Comparison of ENCODE assay signal across 27 mouse cellular contexts in genomic region chr2:103480871-103481270, GRCm38 (mm10). TPM values are rescaled to one million over a fixed set of nuclear protein-coding genes. Genes with fewer than 3 reads are reported as not detected.
DNase-seq lines count a peak whose midpoint lies in the region; ATAC-seq and TF ChIP-seq lines count a peak whose summit lies in the region.
"Had no signal": no experiment of that assay in that cellular context is flagged by ENCODE, and none has a peak within 500 bp of the region (broad histone marks: within the 10 kb centered on the region; RNA-seq: fewer than 3 reads in every experiment).

No protein-coding gene starts in this region.

- H3K4me2 ChIP-seq in heart, embryonic 12.5 days = peak overlapping the region; percentile 3; the same call in 1 of the 2 replicates
- peak overlapping the region; percentile 55 for H3K4me2 ChIP-seq in liver, embryonic 11.5 days
- peak overlapping the region; percentile 89 for H3K4me2 ChIP-seq in liver, embryonic 16.5 days (ENCODE audit: low read depth, low read length)
- H3K4me2 ChIP-seq: embryonic facial prominence, embryonic 12.5 days; forebrain, embryonic 12.5 days; hindbrain, embryonic 13.5 days; stomach, embryonic 15.5 days had no signal

- no peak for DNase-seq in heart, adult 9 months (ENCODE audit: low spot score in 2 of 2)
- peak; percentile 18 for DNase-seq in MEL (ENCODE audit: low read depth, low spot score)
- no peak for DNase-seq in liver, embryonic 11.5 days (ENCODE audit: low spot score)
- no peak for DNase-seq in retina, postnatal 1 day
- DNase-seq in adrenal gland, adult 8-10 months = no peak
- DNase-seq: adrenal gland, postnatal 10 days; B cell, adult 2 months; cerebellum, adult 11-12 months; cerebellum, adult 9-11 months; embryo, embryonic 11 days; forebrain, postnatal 0 days; gastrocnemius, postnatal 14 days; heart, postnatal 4 days; kidney, postnatal 14 days; lung, adult 18-20 months; lung, postnatal 4 days; midbrain, embryonic 14.5 days; right cerebral cortex, postnatal 25 days; thymus, postnatal 14 days had no signal

- ATAC-seq in heart, embryonic 12.5 days (ENCODE audit: insufficient number of reproducible peaks, low FRiP score) = no peak
- no peak for ATAC-seq in liver, embryonic 11.5 days (replicated peaks; ENCODE audit: low FRiP score)
- no peak for ATAC-seq in liver, embryonic 16.5 days (ENCODE audit: low read depth)
- ATAC-seq: forebrain, postnatal 0 days; intestine, embryonic 16.5 days; lung, postnatal 0 days had no signal

- TF ChIP-seq RAD21 in MEL (IDR thresholded peaks at IDR 0.05; ENCODE audit: low read depth, low read length) = no peak

- 83% methylated on average over 4 of the region's 4 CpGs for WGBS in heart, embryonic 12.5 days
- WGBS in liver, embryonic 11.5 days = 92% methylated on average over 4 of the region's 4 CpGs
- 73% methylated on average over 4 of the region's 4 CpGs for WGBS in liver, embryonic 16.5 days (ENCODE audit: insufficient replicate concordance)

- no peaks in the 10 kb centered on the region for H3K9me3 ChIP-seq in heart, embryonic 12.5 days (replicated peaks)
- no peaks in the 10 kb centered on the region for H3K9me3 ChIP-seq in MEL (replicated peaks; ENCODE audit: insufficient read depth, low read length)
- no peaks in the 10 kb centered on the region for H3K9me3 ChIP-seq in liver, embryonic 11.5 days (ENCODE audit: control insufficient read depth, low read length)
- no peaks in the 10 kb centered on the region for H3K9me3 ChIP-seq in liver, embryonic 16.5 days (replicated peaks; ENCODE audit: control insufficient read depth, low read length)
- H3K9me3 ChIP-seq: embryonic facial prominence, embryonic 12.5 days; forebrain, embryonic 12.5 days; hindbrain, embryonic 13.5 days; stomach, embryonic 15.5 days had no signal

- no peak overlapping the region for H3K4me3 ChIP-seq in heart, embryonic 12.5 days
- no peak overlapping the region; a peak in 1 of 4 replicates for H3K4me3 ChIP-seq in MEL (ENCODE audit: control insufficient read depth in 1 of 2, insufficient read depth in 1 of 2, low read depth in 2 of 2, low read length in 2 of 2)
- H3K4me3 ChIP-seq in liver, embryonic 11.5 days (ENCODE audit: low read depth, low read length) = no peak overlapping the region
- H3K4me3 ChIP-seq in liver, embryonic 16.5 days (ENCODE audit: low read depth, low read length) = peak overlapping the region; percentile 78
- H3K4me3 ChIP-seq: embryonic facial prominence, embryonic 12.5 days; forebrain, embryonic 12.5 days; hindbrain, embryonic 13.5 days; stomach, embryonic 15.5 days had no signal

- H3K27ac ChIP-seq in heart, embryonic 12.5 days (ENCODE audit: poor library complexity, severe bottlenecking) = no peak overlapping the region
- peak overlapping the region; percentile 96 for H3K27ac ChIP-seq in MEL (ENCODE audit: control insufficient read depth, low read depth, low read length)
- peak overlapping the region; percentile 85 for H3K27ac ChIP-seq in liver, embryonic 11.5 days (ENCODE audit: low read depth, low read length)
- peak overlapping the region; percentile 89 for H3K27ac ChIP-seq in liver, embryonic 16.5 days (ENCODE audit: low read length)
- H3K27ac ChIP-seq: embryonic facial prominence, embryonic 12.5 days; forebrain, embryonic 12.5 days; hindbrain, embryonic 13.5 days; stomach, embryonic 15.5 days had no signal

- peaks cover under 1% of the 10 kb centered on the region; the same call in 1 of the 2 replicates for H3K36me3 ChIP-seq in heart, embryonic 12.5 days
- peaks cover 10 to 32% of the 10 kb centered on the region in 2 experiments for H3K36me3 ChIP-seq in MEL (ENCODE audit: control insufficient read depth in 1 of 2, insufficient read depth in 2 of 2, low read length in 2 of 2)
- no peaks in the 10 kb centered on the region for H3K36me3 ChIP-seq in liver, embryonic 11.5 days (ENCODE audit: control insufficient read depth, insufficient read depth, low read length)
- peaks cover 8% of the 10 kb centered on the region for H3K36me3 ChIP-seq in liver, embryonic 16.5 days (ENCODE audit: control insufficient read depth, insufficient read depth)
- H3K36me3 ChIP-seq: embryonic facial prominence, embryonic 12.5 days; forebrain, embryonic 12.5 days; stomach, embryonic 15.5 days had no signal

- H3K4me1 ChIP-seq in heart, embryonic 12.5 days (replicated peaks) = peaks cover 32% of the 10 kb centered on the region
- peaks cover 33 to 38% of the 10 kb centered on the region in 2 experiments for H3K4me1 ChIP-seq in MEL (ENCODE audit: control insufficient read depth in 1 of 2, insufficient read depth in 2 of 2, low read length in 2 of 2)
- peaks cover 53% of the 10 kb centered on the region for H3K4me1 ChIP-seq in liver, embryonic 11.5 days (replicated peaks; ENCODE audit: control insufficient read depth, insufficient read depth, low read length)
- H3K4me1 ChIP-seq in liver, embryonic 16.5 days (ENCODE audit: control insufficient read depth, low read depth, low read length) = peaks cover 53% of the 10 kb centered on the region

- no peaks in the 10 kb centered on the region for H3K27me3 ChIP-seq in heart, embryonic 12.5 days (replicated peaks)
- H3K27me3 ChIP-seq in MEL (ENCODE audit: control insufficient read depth in 1 of 2, insufficient read depth in 2 of 2, low read length in 2 of 2) = no peaks in the 10 kb centered on the region
- H3K27me3 ChIP-seq in liver, embryonic 11.5 days (replicated peaks; ENCODE audit: control insufficient read depth, insufficient read depth, low read length) = no peaks in the 10 kb centered on the region
- H3K27me3 ChIP-seq in liver, embryonic 16.5 days (ENCODE audit: control insufficient read depth, insufficient read depth, low read depth, low read length) = no peaks in the 10 kb centered on the region
- H3K27me3 ChIP-seq: embryonic facial prominence, embryonic 12.5 days; forebrain, embryonic 12.5 days; hindbrain, embryonic 13.5 days; stomach, embryonic 15.5 days had no signal

- peaks cover 45% of the 10 kb centered on the region for H3K79me2 ChIP-seq in MEL (ENCODE audit: control insufficient read depth, insufficient read depth, low read length, poor library complexity)

- no peak for TF ChIP-seq EP300 in MEL (IDR thresholded peaks at IDR 0.05; ENCODE audit: low read depth in 1 of 2, low read length in 2 of 2)

- no peak for TF ChIP-seq POLR2A in MEL (IDR thresholded peaks at IDR 0.05; ENCODE audit: control insufficient read depth in 1 of 2, insufficient read depth in 1 of 2, low read depth in 1 of 2, low read length in 2 of 2, poor library complexity in 1 of 2)

- no peak overlapping the region for H3K9ac ChIP-seq in heart, embryonic 12.5 days
- H3K9ac ChIP-seq in MEL (ENCODE audit: control insufficient read depth, low read depth, low read length, poor library complexity, severe bottlenecking) = peak overlapping the region; percentile 71
- peak overlapping the region; percentile 62 for H3K9ac ChIP-seq in liver, embryonic 11.5 days (ENCODE audit: low read depth, low read length)
- peak overlapping the region; percentile 64 for H3K9ac ChIP-seq in liver, embryonic 16.5 days (ENCODE audit: low read depth, low read length)
- H3K9ac ChIP-seq: embryonic facial prominence, embryonic 12.5 days; forebrain, embryonic 12.5 days; forebrain, postnatal 0 days; hindbrain, embryonic 13.5 days; stomach, embryonic 15.5 days had no signal

- no peak for TF ChIP-seq CTCF in MEL (IDR thresholded peaks at IDR 0.05 in 2 of 3, conservative IDR thresholded peaks at IDR 0.05 in 1 of 3; ENCODE audit: control insufficient read depth in 1 of 3, insufficient read depth in 1 of 3, low read depth in 2 of 3, low read length in 3 of 3, poor library complexity in 1 of 3, severe bottlenecking in 1 of 3)

TF ChIP-seq in MEL, 35 proteins besides CTCF, POLR2A, EP300 and RAD21:
- TF ChIP-seq TAL1 (IDR thresholded peaks at IDR 0.05; ENCODE audit: low read length) (no peak), MYB (IDR thresholded peaks at IDR 0.05; ENCODE audit: low read depth, low read length) (no peak), ZMIZ1 (IDR thresholded peaks at IDR 0.05; ENCODE audit: low read depth, low read length) (no peak), POLR2AphosphoS5 (IDR thresholded peaks at IDR 0.05; ENCODE audit: borderline replicate concordance, low read depth, low read length) (no peak), MXI1 (IDR thresholded peaks at IDR 0.05; ENCODE audit: low read depth, low read length) (no peak), ZC3H11A (IDR thresholded peaks at IDR 0.05; ENCODE audit: low read depth, low read length) (no peak), GABPA (IDR thresholded peaks at IDR 0.05; ENCODE audit: low read depth, low read length) (no peak), CHD1 (IDR thresholded peaks at IDR 0.05; ENCODE audit: low read depth, low read length) (no peak), RCOR1 (IDR thresholded peaks at IDR 0.05; ENCODE audit: low read depth, low read length) (no peak), UBTF (IDR thresholded peaks at IDR 0.05; ENCODE audit: borderline replicate concordance, insufficient read depth, low read depth, low read length) (no peak), ELF1 (IDR thresholded peaks at IDR 0.05; ENCODE audit: low read depth, low read length) (no peak), POLR2AphosphoS2 (IDR thresholded peaks at IDR 0.05; ENCODE audit: low read length) (no peak), MAZ (IDR thresholded peaks at IDR 0.05; ENCODE audit: low read depth, low read length) (no peak), NELFE (IDR thresholded peaks at IDR 0.05; ENCODE audit: low read depth, low read length) (no peak), ZNF384 (IDR thresholded peaks at IDR 0.05; ENCODE audit: low read depth, low read length) (no peak), ETS1 (IDR thresholded peaks at IDR 0.05; ENCODE audit: low read depth, low read length) (no peak)

RNA-seq across cellular contexts. Expression of gene Cat, which starts 4.1 kb away (rescaled TPM):
- 87.3 and 89.1 TPM in 2 replicates for polyA plus RNA-seq in heart, embryonic 12.5 days (2016; fragmentation: Nextera tagmentation; extraction: Ambion mirVana)
- 36.4 and 48.3 TPM in 2 replicates for total RNA-seq in MEL (2012; rRNA removed)
- 10 to 100 TPM; 74.3 to 82.0 TPM for polyA plus RNA-seq in MEL (2012; ENCODE audit: insufficient read depth in 1 of 2, insufficient read length in 2 of 2, low read depth in 1 of 2, low replicate concordance in 2 of 2, missing spikeins in 1 of 2)
- polyA plus RNA-seq in liver, embryonic 11.5 days (2014; fragmentation: Nextera tagmentation; extraction: Ambion mirVana) = 145 and 166 TPM in 2 replicates
- 270 and 309 TPM in 2 replicates for polyA plus RNA-seq in liver, embryonic 16.5 days (2015; fragmentation: Nextera tagmentation; extraction: Ambion mirVana)
- 100 to 1,000 TPM; 149 to 361 (median 282) TPM for total RNA-seq in adrenal gland, adult 8-10 months (2022)

Comparison
In these comparisons a context has a peak if more than half of its experiments do, and no peak if none do; other contexts are left out.
1. H3K4me2 ChIP-seq: peak in every context shown above with its lines; median percentile 89 in liver, embryonic 16.5 days; 55 in liver, embryonic 11.5 days; 3 in heart, embryonic 12.5 days.